Mouse (Mus musculus) brain, embryonic 14.5 days (tissue): ENCODE results near the gene Crhbp.

ENCODE experiments used
- CTCF ChIP-seq: fragments of 200-500 bp; IDR thresholded peaks from 2 replicates; pipeline ENCODE4 v1.5.1; 2012; ENCODE audit warnings: inconsistent platforms, mild to moderate bottlenecking, moderate library complexity, borderline replicate concordance; ENCODE audit not compliant: insufficient read depth, insufficient read length; ENCODE audit errors: extremely low read depth
- POLR2A ChIP-seq: fragments of 200-500 bp; IDR thresholded peaks from 2 replicates; pipeline ENCODE4 v1.6.1; 2012; ENCODE audit warnings: mild to moderate bottlenecking, inconsistent platforms, borderline replicate concordance; ENCODE audit not compliant: poor library complexity, insufficient read depth, insufficient read length, severe bottlenecking; ENCODE audit errors: extremely low read depth

- TF ChIP-seq POLR2A, result no peak
- TF ChIP-seq CTCF, result no peak
Measured at GRCm38 (mm10) chr13:95388226-95388625, 56.5 kb downstream of the Crhbp start.
